Mouse (Mus musculus): ENCODE results near the gene Mme.
A peak's percentile ranks its signal among the peaks of the same experiment; 100 is the strongest.

Gene Mme

GRCm38 (mm10) chr3:63241099-63241587, at the start of gene Mme:
Gene Mme (plus strand): TSS chr3:63241537.
- DNase-seq (ENCODE audit: low spot score): no peak

GRCm38 (mm10) chr3:63196565-63196964, 44.8 kb upstream of the Mme start:
- DNase-seq (ENCODE audit: low spot score): peak; percentile 5

GRCm38 (mm10) chr3:63198026-63198425, 43.3 kb upstream of the Mme start:
- DNase-seq (ENCODE audit: low spot score): no peak

- DNase-seq (ENCODE audit: low spot score): no peak
Measured at GRCm38 (mm10) chr3:63221867-63222591, 19.3 kb upstream of the Mme start.

- no peak for DNase-seq (ENCODE audit: low spot score)
Measured at GRCm38 (mm10) chr3:63223676-63224075, 17.7 kb upstream of the Mme start.

- no peak for DNase-seq (ENCODE audit: low spot score)
Measured at GRCm38 (mm10) chr3:63235957-63236356, 5.4 kb upstream of the Mme start.

- DNase-seq (ENCODE audit: low spot score): no peak
Measured at GRCm38 (mm10) chr3:63243721-63244120, 2.4 kb downstream of the Mme start.

- no peak for DNase-seq (ENCODE audit: low spot score)
Measured at GRCm38 (mm10) chr3:63272091-63272490, 30.8 kb downstream of the Mme start.

- no peak for DNase-seq (ENCODE audit: low spot score)
Measured at GRCm38 (mm10) chr3:63294316-63294715, 53.0 kb downstream of the Mme start.

- no peak for DNase-seq (ENCODE audit: low spot score)
Measured at GRCm38 (mm10) chr3:63294791-63295190, 53.5 kb downstream of the Mme start.

- no peak for DNase-seq (ENCODE audit: low spot score)
Measured at GRCm38 (mm10) chr3:63295237-63295636, 53.9 kb downstream of the Mme start.

GRCm38 (mm10) chr3:63295657-63296231, 54.4 kb downstream of the Mme start:
- no peak for DNase-seq (ENCODE audit: low spot score)

- no peak for DNase-seq (ENCODE audit: low spot score)
Measured at GRCm38 (mm10) chr3:63296411-63296810, 55.1 kb downstream of the Mme start.

GRCm38 (mm10) chr3:63297787-63298186, 56.5 kb downstream of the Mme start:
- DNase-seq (ENCODE audit: low spot score): no peak

- DNase-seq (ENCODE audit: low spot score): no peak
Measured at GRCm38 (mm10) chr3:63315211-63315760, 73.9 kb downstream of the Mme start.

- no peak for DNase-seq (ENCODE audit: low spot score)
Measured at GRCm38 (mm10) chr3:63317496-63317895, 76.2 kb downstream of the Mme start.

- DNase-seq (ENCODE audit: low spot score): no peak
Measured at GRCm38 (mm10) chr3:63325615-63326014, 84.3 kb downstream of the Mme start.

- no peak for DNase-seq (ENCODE audit: low spot score)
Measured at GRCm38 (mm10) chr3:63340110-63340509, 98.8 kb downstream of the Mme start.

- DNase-seq (ENCODE audit: low spot score): no peak
Measured at GRCm38 (mm10) chr3:63340546-63340945, 99.2 kb downstream of the Mme start.

GRCm38 (mm10) chr3:63341481-63341880, 100.1 kb downstream of the Mme start:
- DNase-seq (ENCODE audit: low spot score): no peak

- no peak for DNase-seq (ENCODE audit: low spot score)
Measured at GRCm38 (mm10) chr3:63344998-63345397, 103.7 kb downstream of the Mme start.

GRCm38 (mm10) chr3:63348893-63349426, 107.6 kb downstream of the Mme start:
- no peak for DNase-seq (ENCODE audit: low spot score)

GRCm38 (mm10) chr3:63350242-63350641, 108.9 kb downstream of the Mme start:
- no peak for DNase-seq (ENCODE audit: low spot score)

All from layer of hippocampus, adult 9-10 months (tissue).